Mouse (Mus musculus): ENCODE results near the gene Cmtm3. TPM values are rescaled to one million over a fixed set of nuclear protein-coding genes. Genes with fewer than 3 reads are reported as not detected.

Cmtm3 gene
- polyA plus RNA-seq, 1 experiment from 2014 or later, result 24.9 TPM

GRCm38 (mm10) chr8:104394801-104395702, 55.8 kb downstream of the Cmtm3 start:
- TF ChIP-seq CTCF (IDR thresholded peaks at IDR 0.05; ENCODE audit: low read depth) (no peak), EP300 (IDR thresholded peaks at IDR 0.05; ENCODE audit: low read depth) (no peak)
- ATAC-seq, result peak; percentile 80
- peak overlapping the region; percentile 67 for H3K4me3 ChIP-seq (ENCODE audit: low read depth, low read length)
- peak overlapping the region; percentile 96 for H3K4me2 ChIP-seq (ENCODE audit: low read depth, low read length)
- WGBS (ENCODE audit: insufficient replicate concordance), result under 1% methylated on average over 62 of the region's 82 CpGs
- H3K27me3 ChIP-seq (ENCODE audit: insufficient read depth, low read length), result peaks cover 6% of the 10 kb centered on the region
- H3K4me1 ChIP-seq (ENCODE audit: insufficient read depth), result peaks cover 11% of the 10 kb centered on the region
- peak overlapping the region; percentile 71 for H3K27ac ChIP-seq (ENCODE audit: low read depth)
- H3K9ac ChIP-seq (replicated peaks), result peak overlapping the region; percentile 77
- no peaks in the 10 kb centered on the region for H3K9me3 ChIP-seq (ENCODE audit: low read length)
- no peaks in the 10 kb centered on the region for H3K36me3 ChIP-seq (replicated peaks; ENCODE audit: insufficient read depth, low read length)
- peak; percentile 44 for DNase-seq

- ATAC-seq, result peak; percentile 90
- Histone ChIP-seq H3K9ac (replicated peaks) (peak within 1 kb of the TSS; percentile 77), H3K4me1 (ENCODE audit: insufficient read depth) (peaks cover 11% of the 10 kb centered on the region), H3K36me3 (replicated peaks; ENCODE audit: insufficient read depth, low read length) (no peaks in the 10 kb centered on the region), H3K9me3 (ENCODE audit: low read length) (no peaks in the 10 kb centered on the region), H3K27ac (ENCODE audit: low read depth) (peak within 1 kb of the TSS; percentile 71), H3K4me3 (ENCODE audit: low read depth, low read length) (peak within 1 kb of the TSS; percentile 67), H3K27me3 (ENCODE audit: insufficient read depth, low read length) (peaks cover 6% of the 10 kb centered on the region), H3K4me2 (ENCODE audit: low read depth, low read length) (peak within 1 kb of the TSS; percentile 96)
- no peak for TF ChIP-seq EP300 (IDR thresholded peaks at IDR 0.05; ENCODE audit: low read depth)
- no peak for TF ChIP-seq CTCF (IDR thresholded peaks at IDR 0.05; ENCODE audit: low read depth)
- DNase-seq, result peak; percentile 71
- WGBS (ENCODE audit: insufficient replicate concordance), result 4% methylated on average over 31 of the region's 54 CpGs
Measured at GRCm38 (mm10) chr8:104395703-104396357, 56.6 kb downstream of the Cmtm3 start, which contains the start of gene Cmtm4. TSS of gene Cmtm4 (minus strand) at chr8:104395807.

Other genes starting within 250 kb of the Cmtm3 start
- 8.8 and 10.0 TPM in 2 replicates for gene Cdh5, start 237.8 kb upstream of the Cmtm3 start, polyA plus RNA-seq (2015; fragmentation: Nextera tagmentation; extraction: Ambion mirVana)
- gene Bean1, start 169.0 kb upstream of the Cmtm3 start, polyA plus RNA-seq (2015; fragmentation: Nextera tagmentation; extraction: Ambion mirVana), result not detected in 2 replicates
- gene Tk2, start 90.9 kb upstream of the Cmtm3 start, polyA plus RNA-seq (2015; fragmentation: Nextera tagmentation; extraction: Ambion mirVana), result 10.3 and 10.6 TPM in 2 replicates
- gene Cklf, start 88.5 kb upstream of the Cmtm3 start, polyA plus RNA-seq (2015; fragmentation: Nextera tagmentation; extraction: Ambion mirVana), result 16.7 and 17.3 TPM in 2 replicates
- not detected in 2 replicates for gene Cmtm2a, start 46.2 kb upstream of the Cmtm3 start, polyA plus RNA-seq (2015; fragmentation: Nextera tagmentation; extraction: Ambion mirVana)
- gene Gm45711, start 29.3 kb upstream of the Cmtm3 start, polyA plus RNA-seq (2015; fragmentation: Nextera tagmentation; extraction: Ambion mirVana), result not detected in 2 replicates
- gene Cmtm1, start 29.3 kb upstream of the Cmtm3 start, polyA plus RNA-seq (2015; fragmentation: Nextera tagmentation; extraction: Ambion mirVana), result not detected in 2 replicates
- gene Gm11020, start 17.8 kb upstream of the Cmtm3 start, polyA plus RNA-seq (2015; fragmentation: Nextera tagmentation; extraction: Ambion mirVana), result not detected in 2 replicates
- gene Cmtm2b, start 17.2 kb upstream of the Cmtm3 start, polyA plus RNA-seq (2015; fragmentation: Nextera tagmentation; extraction: Ambion mirVana), result not detected in 2 replicates
- 0.94 and 1.1 TPM in 2 replicates for gene Cmtm4, start 56.4 kb downstream of the Cmtm3 start, polyA plus RNA-seq (2015; fragmentation: Nextera tagmentation; extraction: Ambion mirVana)
- gene Dync1li2, start 103.6 kb downstream of the Cmtm3 start, polyA plus RNA-seq (2015; fragmentation: Nextera tagmentation; extraction: Ambion mirVana), result 7.7 and 8.4 TPM in 2 replicates
- gene Terb1, start 170.5 kb downstream of the Cmtm3 start, polyA plus RNA-seq (2015; fragmentation: Nextera tagmentation; extraction: Ambion mirVana), result 0.05 and 0.06 TPM in 2 replicates
- gene Nae1, start 195.2 kb downstream of the Cmtm3 start, polyA plus RNA-seq (2015; fragmentation: Nextera tagmentation; extraction: Ambion mirVana), result 24.3 and 24.4 TPM in 2 replicates
- gene Car7, start 195.3 kb downstream of the Cmtm3 start, polyA plus RNA-seq (2015; fragmentation: Nextera tagmentation; extraction: Ambion mirVana), result 2.1 and 3.5 TPM in 2 replicates

All from liver, postnatal 0 days (tissue).